Mouse (Mus musculus): ENCODE data around the gene Tsc22d3.

GRCm38 (mm10) chrX:140539111-140539680 lies 61.3 kb downstream of the Tsc22d3 start:
- TF ChIP-seq TAL1 (IDR thresholded peaks at IDR 0.05; ENCODE audit: low read length) (no peak), GATA1 (IDR thresholded peaks at IDR 0.05; ENCODE audit: low read length) (no peak)
